Mouse (Mus musculus) left cerebral cortex, adult 11 months (tissue): Measurements from ENCODE around the gene Hist1h4a.
"Not testable (repeated sequence)": the region's sequence is repeated elsewhere in the genome, so short reads cannot be mapped to it uniquely, and the experiment has no call there.

ENCODE experiments used
- DNase-seq: peaks from one replicate; pipeline ENCODE4 v3.0.0; 2022; ENCODE audit warnings: low spot score

Hist1h4a gene

DNA sequence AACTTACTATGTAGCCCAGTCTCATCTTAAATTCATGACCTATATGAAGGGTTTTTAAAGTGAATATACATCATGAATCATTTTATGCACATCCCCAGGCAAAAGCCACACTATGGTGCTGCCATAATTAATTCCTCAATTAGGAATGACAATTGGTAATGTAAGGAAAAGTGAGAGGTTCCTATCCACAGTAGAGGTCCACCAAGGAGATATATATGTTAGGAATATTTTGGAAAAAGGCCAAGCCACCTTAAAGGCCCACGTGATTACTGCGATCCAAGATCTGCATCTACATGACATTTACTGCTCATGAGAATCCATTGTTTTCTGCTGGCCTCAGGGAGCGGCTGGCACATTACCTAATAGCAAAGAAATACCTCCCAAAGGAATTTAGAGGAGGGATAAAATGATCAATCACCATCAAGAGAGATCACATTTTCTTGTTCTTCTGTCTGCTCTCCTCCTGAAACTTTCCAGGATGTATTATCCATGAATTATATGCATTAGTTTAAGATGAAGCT lies 1.7 kb downstream of the Hist1h4a start:
- no peak for DNase-seq

DNA sequence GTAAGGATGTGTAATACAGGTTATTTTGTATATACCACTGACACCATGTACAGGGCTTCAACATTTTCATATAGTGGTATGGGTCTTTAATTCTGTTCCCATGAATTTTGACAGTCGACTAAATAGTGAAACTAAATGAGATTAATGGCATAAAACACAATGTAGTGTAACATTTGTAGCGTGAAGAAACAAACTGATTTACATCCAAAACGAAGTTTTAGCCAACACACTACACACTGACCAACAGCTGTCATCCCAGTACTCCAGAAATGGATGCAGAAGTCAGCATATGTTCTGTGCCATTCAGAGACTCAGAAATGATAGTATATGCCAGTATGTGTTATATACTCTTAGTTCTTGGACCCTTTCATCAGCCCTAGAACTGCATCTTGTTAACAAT lies 3.1 kb downstream of the Hist1h4a start:
- DNase-seq, result no peak

DNA sequence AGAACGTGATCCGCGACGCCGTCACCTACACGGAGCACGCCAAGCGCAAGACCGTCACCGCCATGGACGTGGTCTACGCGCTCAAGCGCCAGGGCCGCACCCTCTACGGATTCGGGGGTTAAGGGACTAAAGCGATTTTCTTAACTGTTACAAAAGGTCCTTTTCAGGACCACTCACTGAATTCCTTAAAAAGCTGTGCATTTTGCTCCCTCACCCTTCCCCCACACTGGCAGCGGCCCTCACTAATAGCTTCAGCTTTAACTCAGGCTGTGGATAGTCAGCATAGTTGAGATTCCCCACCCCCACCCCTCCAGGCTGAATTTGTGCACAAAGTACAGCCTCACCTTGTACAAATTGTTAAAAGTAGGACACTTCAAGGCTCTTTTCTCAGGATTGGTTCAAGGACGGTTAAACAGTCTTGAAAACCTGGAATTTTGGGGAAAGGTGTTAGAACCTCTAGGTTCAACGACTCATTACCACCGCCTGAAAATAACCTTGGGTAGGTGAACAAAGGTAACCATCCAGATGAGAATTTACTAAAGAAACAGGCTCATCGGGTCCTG lies 3.7 kb downstream of the Hist1h4a start:
- DNase-seq, result no peak

DNA sequence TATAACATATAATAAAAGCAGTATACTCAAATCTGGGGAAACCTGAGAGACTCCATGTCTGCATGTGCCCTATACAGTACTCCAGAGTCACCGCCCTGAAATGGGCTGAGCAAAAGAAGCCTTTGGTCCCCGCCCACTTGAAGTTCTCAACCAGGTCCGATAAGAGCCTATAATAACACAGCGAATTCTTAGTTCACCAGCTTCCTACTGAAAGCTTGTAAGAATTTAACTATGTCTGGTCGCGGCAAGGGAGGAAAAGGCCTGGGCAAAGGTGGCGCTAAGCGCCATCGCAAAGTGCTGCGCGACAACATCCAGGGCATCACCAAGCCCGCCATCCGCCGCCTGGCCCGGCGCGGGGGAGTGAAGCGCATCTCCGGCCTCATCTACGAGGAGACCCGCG lies 4.2 kb downstream of the Hist1h4a start, which contains the start of gene Hist1h4b:
Gene Hist1h4b, plus strand, starts transcription at position 224 of the 400 bp plus-strand sequence.
- DNase-seq, result peak; percentile 92

DNA sequence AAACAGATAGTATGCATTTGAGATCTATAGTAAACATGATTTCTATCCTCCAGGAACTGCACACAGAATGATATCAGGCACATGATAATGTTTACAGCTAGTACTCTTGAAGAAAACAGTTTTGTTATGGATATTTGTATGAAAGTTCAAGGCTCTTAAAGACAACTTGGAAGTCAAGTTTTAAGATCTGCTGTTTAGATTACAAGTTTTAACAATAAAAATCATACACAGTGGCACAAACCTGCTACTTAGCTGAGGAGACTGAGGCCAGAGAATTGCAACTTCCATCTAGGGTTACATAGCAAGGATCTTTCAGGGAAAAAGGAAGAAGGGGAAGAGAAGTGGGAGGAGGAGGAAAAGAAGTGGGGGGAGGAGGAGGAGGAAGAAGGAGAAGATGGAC lies 6.0 kb downstream of the Hist1h4a start:
- no peak for DNase-seq

DNA sequence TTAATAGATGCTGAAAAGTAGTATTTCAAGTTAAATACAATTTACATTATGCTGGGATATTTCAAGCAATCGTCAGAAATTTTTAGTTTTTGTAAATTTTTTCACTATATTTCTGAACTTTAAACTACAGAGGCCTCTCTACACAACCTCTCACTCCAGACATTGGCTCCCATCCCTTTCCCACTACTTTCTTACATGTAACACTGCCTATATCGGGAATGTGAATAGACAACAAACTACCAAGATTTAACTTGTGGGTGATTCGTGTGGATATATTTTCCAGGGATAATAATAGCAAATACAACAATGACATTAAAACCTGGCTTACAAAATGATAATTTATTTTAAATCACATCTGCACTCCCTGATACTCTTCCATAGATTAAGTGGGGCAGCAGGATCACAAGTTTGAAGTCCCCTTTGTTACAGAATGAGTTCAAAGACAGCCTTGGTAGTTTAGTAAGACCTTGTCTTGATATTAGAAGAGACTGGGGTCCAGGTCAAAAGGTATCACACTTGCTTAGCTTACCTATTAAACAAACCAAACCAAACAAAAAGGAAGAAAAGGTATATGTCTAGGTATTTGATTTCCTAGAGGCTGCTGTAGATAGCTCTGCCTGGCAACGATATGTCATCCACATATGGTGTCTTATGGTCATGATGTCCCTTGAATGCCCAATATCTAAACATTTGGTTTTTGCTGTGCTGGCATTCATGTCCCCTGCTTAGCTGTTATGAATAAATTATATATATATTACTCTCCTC lies 7.5 kb downstream of the Hist1h4a start:
- DNase-seq, result no peak

DNA sequence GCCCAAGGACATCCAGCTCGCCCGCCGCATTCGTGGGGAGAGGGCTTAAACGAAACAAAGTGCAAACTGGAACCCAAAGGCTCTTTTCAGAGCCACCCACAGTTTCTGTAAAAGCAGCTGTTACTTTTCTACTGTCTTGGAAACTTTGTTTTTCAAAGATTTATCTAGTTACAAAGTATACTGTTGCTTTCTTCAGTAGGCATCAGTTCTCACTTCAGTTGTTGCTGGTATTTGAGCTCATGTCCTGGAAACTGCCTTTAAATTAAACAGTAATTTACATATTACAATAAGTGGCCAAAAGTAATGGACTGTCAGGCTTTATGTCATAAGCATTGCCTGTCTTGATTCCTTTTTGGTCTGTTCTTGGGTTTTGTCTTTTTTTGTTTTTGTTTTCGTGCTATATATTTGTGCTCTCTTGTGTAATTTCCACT lies 8.3 kb downstream of the Hist1h4a start:
- no peak for DNase-seq

DNA sequence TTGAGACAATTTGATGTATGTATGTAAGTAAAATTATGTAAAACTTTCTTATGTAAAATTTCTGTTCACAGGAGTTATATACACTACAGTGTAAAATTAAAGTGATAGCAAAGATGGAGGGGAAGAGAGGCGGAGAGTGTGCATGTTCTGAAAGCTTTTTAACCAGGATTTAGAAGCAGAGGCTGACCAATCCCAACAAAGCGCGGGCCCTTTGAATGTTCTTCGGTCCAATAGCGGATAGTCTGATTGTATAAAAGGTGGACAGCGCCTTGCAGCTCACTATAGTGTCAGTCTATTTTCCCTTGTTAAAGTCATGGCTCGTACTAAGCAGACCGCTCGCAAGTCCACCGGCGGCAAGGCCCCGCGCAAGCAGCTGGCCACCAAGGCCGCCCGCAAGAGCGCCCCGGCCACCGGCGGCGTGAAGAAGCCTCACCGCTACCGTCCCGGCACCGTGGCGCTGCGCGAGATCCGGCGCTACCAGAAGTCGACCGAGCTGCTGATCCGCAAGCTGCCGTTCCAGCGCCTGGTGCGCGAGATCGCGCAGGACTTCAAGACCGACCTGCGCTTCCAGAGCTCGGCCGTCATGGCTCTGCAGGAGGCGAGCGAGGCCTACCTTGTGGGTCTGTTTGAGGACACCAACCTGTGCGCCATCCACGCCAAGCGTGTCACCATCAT lies 8.8 kb downstream of the Hist1h4a start, which contains the start of gene Hist1h3b:
Gene Hist1h3b, plus strand, starts transcription at position 201 of the 675 bp plus-strand sequence.
- DNase-seq, result peak; percentile 88

DNA sequence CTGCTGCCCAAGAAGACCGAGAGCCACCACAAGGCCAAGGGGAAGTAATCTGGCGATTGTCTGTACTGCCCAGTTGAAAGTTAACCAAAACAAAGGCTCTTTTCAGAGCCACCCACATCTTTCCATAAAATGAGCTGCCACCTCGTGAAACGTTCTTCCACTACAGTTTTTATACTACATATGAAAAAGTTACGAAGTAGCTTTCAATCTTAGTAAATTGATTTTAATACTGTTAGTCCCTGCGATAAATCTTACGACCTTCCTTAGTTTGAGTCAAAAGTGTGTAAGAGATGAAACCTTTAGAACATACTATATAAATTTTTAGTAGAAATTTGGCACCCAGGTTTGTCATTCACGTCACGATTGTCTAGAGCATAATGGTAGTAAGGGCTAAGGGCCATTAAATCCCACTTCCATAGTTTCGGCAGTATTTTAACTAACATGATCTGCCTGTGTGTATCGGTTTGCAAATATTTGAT lies 9.5 kb downstream of the Hist1h4a start:
- no peak for DNase-seq

DNA sequence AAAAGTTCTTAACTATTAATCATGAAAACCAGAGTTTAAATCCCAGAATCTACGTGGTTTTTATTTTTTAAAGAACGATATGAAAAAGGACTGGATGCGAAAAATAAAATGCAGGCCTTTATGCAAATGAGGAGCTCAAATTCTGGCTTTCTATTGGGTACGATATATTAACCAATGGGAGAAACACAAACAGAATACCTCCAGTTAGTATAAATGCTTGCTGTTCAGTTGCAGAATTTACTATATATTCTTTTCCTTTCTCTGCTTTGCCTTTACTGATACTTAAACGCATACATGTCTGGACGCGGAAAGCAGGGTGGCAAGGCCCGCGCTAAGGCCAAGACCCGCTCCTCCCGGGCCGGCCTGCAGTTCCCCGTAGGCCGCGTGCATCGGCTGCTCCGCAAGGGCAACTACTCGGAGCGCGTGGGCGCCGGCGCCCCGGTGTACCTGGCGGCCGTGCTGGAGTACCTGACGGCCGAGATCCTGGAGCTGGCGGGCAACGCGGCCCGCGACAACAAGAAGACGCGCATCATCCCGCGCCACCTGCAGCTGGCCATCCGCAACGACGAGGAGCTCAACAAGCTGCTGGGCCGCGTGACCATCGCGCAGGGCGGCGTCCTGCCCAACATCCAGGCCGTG lies 10.1 kb downstream of the Hist1h4a start, which contains the start of gene Hist1h2ab:
Gene Hist1h2ab, plus strand, starts transcription at position 288 of the 639 bp plus-strand sequence.
- not testable (repeated sequence) for DNase-seq

DNA sequence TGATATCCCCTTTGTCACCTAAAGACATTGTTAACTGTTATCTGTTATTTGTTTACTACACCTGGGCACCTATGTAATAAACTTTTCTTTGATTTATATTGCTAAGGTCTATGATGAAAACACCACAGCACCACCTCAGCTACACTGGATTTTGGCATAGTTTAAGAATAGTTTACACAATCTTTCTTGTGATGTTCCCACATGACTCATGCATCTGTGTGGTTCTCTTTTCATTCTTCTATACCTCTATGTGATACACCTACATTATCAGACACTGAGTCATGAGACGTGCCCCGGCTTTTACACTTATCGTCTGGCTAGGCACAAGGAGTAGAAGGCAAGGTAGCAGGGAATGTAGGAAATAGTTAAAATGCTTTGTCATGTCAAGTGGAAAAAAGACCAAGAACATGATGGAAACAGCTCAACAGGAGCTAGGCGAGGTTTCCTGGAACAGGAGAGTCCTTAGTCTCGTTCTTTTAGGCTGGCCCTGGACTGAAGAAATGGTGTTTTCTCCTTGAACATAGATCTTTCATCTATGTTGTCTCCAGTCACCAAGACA lies 11.4 kb downstream of the Hist1h4a start:
- DNase-seq, result no peak

DNA sequence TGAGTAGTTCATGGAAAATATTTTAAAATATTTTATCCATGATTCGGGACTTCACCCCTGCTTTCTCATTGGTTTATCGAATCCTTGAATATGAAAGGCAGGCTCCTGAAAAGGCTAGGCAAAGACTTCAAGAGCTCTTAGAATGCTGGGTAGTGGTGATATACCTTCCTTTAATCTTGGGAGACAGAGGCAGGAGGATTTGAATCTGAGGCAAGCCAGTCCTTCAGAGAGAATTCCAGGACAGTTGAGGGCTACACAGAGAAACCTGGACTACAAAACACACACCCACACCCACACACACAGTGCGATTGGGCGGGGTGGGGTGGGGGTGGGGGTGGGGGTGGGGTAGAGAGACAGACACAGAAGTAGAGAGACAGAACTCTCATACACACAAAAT lies 13.1 kb downstream of the Hist1h4a start:
- DNase-seq, result no peak

DNA sequence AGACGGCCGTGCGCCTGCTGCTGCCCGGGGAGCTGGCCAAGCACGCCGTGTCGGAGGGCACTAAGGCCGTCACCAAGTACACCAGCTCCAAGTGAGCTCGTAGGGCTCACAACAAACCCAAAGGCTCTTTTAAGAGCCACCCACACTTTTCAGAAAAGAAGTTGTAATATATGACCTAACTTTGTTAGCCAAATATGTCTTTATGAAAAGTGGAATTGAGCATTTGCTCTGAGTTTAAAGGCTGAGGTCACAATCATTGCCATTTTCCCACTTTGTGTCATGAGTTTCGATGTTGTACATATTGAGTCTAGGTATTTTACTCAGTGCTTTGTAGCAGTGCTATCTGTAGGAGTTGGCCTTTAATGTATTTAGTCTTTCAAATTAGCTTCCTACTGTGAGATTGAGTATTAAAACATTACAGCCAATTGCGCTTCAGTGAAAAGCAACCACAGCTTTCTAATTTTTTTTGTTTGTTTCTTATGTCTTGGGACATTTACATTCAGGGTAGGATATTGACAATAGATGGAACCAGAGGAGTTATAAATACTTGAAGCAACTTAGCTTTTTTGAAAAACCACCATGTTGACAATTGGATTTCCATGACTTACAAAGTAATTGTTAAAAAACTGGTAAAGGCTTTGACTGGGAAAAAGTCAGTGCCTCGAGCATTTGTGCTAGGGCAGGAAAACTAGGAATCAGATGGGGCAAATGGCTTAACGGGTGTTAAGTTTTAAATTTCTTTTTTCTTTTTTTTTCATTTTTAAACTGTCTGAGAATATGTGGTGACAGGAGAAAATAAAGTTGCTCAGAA lies 13.7 kb downstream of the Hist1h4a start:
- DNase-seq, result no peak

DNA sequence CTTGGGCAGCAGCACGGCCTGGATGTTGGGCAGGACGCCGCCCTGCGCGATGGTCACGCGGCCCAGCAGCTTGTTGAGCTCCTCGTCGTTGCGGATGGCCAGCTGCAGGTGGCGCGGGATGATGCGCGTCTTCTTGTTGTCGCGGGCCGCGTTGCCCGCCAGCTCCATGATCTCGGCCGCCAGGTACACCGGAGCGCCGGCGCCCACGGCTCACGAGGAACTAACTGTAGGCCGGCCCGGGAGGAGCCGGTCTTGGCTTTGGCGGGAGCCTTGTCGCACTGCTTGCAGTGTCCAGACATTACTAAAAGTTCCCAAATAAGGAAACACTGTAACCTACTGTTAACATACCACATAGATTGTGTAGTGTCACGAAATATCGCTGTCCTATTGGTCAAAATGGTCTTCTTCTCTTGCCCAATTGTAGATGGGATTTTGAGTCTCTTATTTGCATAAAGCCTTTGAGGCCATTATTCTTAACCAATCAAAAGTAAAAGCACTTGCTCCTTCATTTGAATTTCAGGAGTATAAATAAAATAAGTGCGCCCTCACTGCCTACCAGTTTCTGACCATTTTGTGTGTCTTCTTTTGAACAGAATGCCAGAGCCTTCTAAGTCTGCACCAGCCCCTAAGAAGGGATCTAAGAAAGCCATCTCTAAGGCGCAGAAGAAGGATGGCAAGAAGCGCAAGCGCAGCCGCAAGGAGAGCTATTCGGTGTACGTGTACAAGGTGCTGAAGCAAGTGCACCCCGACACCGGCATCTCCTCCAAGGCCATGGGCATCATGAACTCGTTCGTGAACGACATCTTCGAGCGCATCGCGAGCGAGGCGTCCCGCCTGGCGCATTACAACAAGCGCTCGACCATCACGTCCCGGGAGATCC lies 14.6 kb downstream of the Hist1h4a start, which contains the start of gene Hist1h2bb:
Gene Hist1h2bb, plus strand, starts transcription at position 534 of the 880 bp plus-strand sequence.
- DNase-seq, result peak; percentile 88

DNA sequence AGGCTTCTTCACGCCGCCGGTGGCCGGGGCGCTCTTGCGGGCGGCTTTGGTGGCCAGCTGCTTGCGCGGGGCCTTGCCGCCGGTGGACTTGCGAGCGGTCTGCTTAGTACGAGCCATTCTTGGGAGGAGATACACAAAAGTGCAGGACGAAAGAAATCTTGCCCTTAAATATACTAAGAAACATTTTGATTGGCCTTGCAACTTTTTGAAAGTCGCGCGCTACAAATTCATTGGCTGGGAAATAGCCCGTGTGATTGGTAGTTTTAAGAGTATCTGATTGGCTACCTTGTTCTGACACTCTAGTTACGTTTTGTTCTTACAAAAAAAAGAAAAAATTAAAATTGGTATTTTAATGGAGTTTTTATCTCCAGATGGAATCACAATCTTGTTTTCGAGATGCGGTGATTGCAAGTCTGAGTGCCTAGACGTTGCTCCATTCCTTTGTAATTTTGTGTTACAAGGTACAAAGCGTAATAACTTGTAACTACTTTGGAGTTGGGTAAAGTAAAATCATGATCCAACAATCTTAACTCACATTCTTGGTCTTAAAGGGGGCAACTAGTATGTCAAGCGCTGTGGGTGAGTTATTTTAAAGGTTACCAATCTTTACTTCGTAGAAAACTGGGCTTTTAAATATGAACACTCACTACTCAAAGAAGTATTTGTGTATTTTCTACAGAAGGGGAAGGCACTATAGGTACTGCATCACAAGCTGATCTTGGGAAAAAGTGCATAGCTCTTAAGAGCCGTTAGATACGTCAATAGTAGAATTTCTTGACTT lies 15.5 kb downstream of the Hist1h4a start, which contains the start of gene Hist1h3c:
Gene Hist1h3c, minus strand, starts transcription at position 222 of the 781 bp plus-strand sequence.
- DNase-seq, result no peak

DNA sequence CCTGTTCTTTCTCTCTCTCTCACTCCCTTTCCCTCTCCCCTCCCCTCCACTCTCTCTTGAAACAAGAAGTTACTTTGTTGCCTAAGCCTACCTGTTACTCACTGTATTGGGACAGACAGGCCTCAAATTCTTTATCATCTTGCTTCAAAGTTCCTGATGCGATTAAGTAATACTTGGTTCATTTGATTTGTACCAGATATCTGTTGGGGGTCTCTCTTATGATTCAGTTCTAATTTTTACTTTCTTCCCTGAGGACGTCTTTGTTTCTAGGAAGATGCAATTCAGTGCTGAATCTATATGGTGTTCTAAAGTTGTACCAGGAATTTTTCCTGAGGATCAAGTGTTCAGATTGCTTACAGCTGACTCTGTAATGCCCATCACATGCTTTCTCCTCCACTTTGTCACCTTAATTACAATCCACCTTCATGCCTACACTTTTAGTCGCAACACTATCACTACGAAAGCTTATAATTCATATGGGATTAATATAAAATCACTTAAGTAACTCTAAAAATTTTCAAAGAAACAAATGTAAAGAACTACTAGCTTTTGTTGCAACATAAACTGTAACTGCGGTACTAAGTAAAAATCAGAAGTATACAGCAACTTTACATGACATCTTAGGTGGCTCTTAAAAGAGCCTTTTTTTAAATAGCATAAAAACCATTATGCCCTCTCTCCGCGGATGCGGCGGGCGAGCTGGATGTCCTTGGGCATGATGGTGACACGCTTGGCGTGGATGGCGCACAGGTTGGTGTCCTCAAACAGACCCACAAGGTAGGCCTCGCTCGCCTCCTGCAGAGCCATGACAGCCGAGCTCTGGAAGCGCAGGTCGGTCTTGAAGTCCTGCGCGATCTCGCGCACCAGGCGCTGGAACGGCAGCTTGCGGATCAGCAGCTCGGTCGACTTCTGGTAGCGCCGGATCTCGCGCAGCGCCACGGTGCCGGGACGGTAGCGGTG lies 16.3 kb downstream of the Hist1h4a start:
- DNase-seq, result no peak

DNA sequence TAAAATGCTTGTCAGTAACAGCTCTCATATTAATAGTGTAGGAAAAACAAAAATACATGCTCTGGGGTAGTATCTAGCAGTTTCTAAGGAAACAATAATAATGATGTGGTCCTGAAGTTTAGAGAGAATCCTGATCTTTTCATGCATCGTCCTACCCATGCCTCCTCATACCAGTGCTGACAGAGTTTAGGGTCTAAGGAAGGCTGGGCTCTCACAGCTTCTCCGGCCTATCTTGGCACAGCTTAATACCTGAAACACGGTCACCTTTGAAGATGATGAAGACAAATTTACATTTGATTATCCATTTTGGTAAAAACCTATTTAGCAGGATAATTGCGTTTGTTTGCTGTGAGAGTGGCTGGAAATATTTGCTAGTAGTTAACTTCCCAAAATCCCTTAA lies 17.1 kb downstream of the Hist1h4a start:
- DNase-seq, result no peak

DNA sequence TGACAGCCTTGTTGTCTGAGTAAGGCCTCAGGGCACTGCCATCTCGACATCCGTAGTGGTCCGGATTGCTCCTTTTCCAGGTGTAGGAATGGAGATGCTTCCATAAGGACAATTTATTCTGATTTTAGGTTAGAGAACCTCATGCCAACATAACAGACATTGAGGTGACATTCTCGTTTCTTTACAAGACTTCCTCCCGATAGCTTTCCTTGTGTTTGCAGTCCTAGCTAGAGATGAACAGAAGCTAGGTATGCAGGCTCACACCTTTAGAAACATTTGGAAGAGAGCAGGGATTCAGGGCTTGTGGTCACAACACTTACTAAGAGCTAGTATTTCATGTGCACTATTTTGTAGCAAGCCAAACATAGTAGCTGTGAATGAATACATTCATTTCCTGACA lies 17.8 kb downstream of the Hist1h4a start:
- DNase-seq, result no peak
